Mouse (Mus musculus) spleen, adult 2 months (tissue): Measurements from ENCODE around the gene Chd5.

Experiments
- CTCF ChIP-seq: fragments of 200-500 bp; IDR thresholded peaks from 2 replicates; pipeline ENCODE4 v1.5.1; 2011; ENCODE audit warnings: mild to moderate bottlenecking, inconsistent platforms; ENCODE audit not compliant: insufficient read depth, insufficient read length, insufficient replicate concordance; ENCODE audit errors: extremely low read depth
- POLR2A ChIP-seq: fragments of 200-500 bp; IDR thresholded peaks from 2 replicates; pipeline ENCODE4 v1.6.1; 2011; ENCODE audit warnings: low read depth, low read length, inconsistent platforms

GRCm38 (mm10) chr4:152302012-152302411 lies 36.4 kb upstream of the Chd5 start:
- TF ChIP-seq CTCF, result no peak
- no peak for TF ChIP-seq POLR2A
